Mouse (Mus musculus) MEL (cell line): Measurements from ENCODE around the gene Pacsin2. TPM values are rescaled to one million over a fixed set of nuclear protein-coding genes. Genes with fewer than 3 reads are reported as not detected.

Experiments
- DNase-seq: peaks from one replicate; pipeline ENCODE4 v3.0.0; 2011; ENCODE audit warnings: low read depth, low spot score
- H3K27ac ChIP-seq: 2 replicates; pipeline ENCODE4 v1.5.1; 2012; ENCODE audit warnings: low read depth, mild to moderate bottlenecking, control low read depth, low read length, moderate library complexity; ENCODE audit not compliant: control insufficient read depth
- H3K27me3 ChIP-seq, 2 experiments: fragments of 150-350 bp in 1 of 2; sonication (generic) in 1 of 2; 2 replicates each; pipeline ENCODE4 v1.6.1; 2012; ENCODE audit warnings: low read length in 2 of 2, mild to moderate bottlenecking in 2 of 2, improper control_type of control experiment in 1 of 2, moderate library complexity in 1 of 2; ENCODE audit not compliant: insufficient read depth in 2 of 2, control insufficient read depth in 1 of 2
- H3K36me3 ChIP-seq, 2 experiments: 2 replicates each; pipeline ENCODE4 v1.6.1; 2012 to 2014; ENCODE audit warnings: low read length in 2 of 2, improper control_type of control experiment in 1 of 2, inconsistent platforms in 1 of 2, mild to moderate bottlenecking in 1 of 2; ENCODE audit not compliant: insufficient read depth in 2 of 2, control insufficient read depth in 1 of 2
- H3K4me1 ChIP-seq, 2 experiments: fragments of 150-350 bp in 1 of 2; sonication (generic) in 1 of 2; 2 replicates each; pipeline ENCODE4 v1.6.1; 2012; ENCODE audit warnings: low read length in 2 of 2, improper control_type of control experiment in 1 of 2, mild to moderate bottlenecking in 1 of 2; ENCODE audit not compliant: insufficient read depth in 2 of 2, control insufficient read depth in 1 of 2
- H3K4me3 ChIP-seq, 2 experiments: fragments of 150-350 bp in 1 of 2; sonication (generic) in 1 of 2; 2 replicates each; pipeline ENCODE4 v1.5.1; 2012; ENCODE audit warnings: low read depth in 2 of 2, low read length in 2 of 2, mild to moderate bottlenecking in 2 of 2, moderate library complexity in 2 of 2, control low read depth in 1 of 2, improper control_type of control experiment in 1 of 2; ENCODE audit not compliant: control insufficient read depth in 1 of 2, insufficient read depth in 1 of 2
- H3K79me2 ChIP-seq: 2 replicates; pipeline ENCODE4 v1.6.1; 2012; ENCODE audit warnings: mild to moderate bottlenecking, low read length, moderate library complexity; ENCODE audit not compliant: control insufficient read depth, poor library complexity, insufficient read depth
- H3K9ac ChIP-seq: 2 replicates; pipeline ENCODE4 v1.6.1; 2012; ENCODE audit warnings: low read depth, mild to moderate bottlenecking, control low read depth, low read length, moderate library complexity; ENCODE audit not compliant: control insufficient read depth, poor library complexity, severe bottlenecking
- H3K9me3 ChIP-seq: fragments of 150-350 bp; sonication (generic); replicated peaks from 2 replicates; pipeline ENCODE4 v1.6.1; 2012; ENCODE audit warnings: mild to moderate bottlenecking, low read length, improper control_type of control experiment, moderate library complexity; ENCODE audit not compliant: insufficient read depth
- CHD2 ChIP-seq: IDR thresholded peaks from 2 replicates; pipeline ENCODE4 v1.6.1; 2011; ENCODE audit warnings: low read length, improper control_type of control experiment
- CTCF ChIP-seq, 3 experiments: IDR thresholded peaks in 2 of 3; conservative IDR thresholded peaks in 1 of 3; 2 replicates each; pipeline ENCODE4 v1.5.1; 2011 to 2012; ENCODE audit warnings: low read length in 3 of 3, low read depth in 2 of 3, mild to moderate bottlenecking in 2 of 3, improper control_type of control experiment in 1 of 3, inconsistent platforms in 1 of 3, mixed read lengths in 1 of 3, moderate library complexity in 1 of 3; ENCODE audit not compliant: control insufficient read depth in 1 of 3, insufficient read depth in 1 of 3, poor library complexity in 1 of 3, severe bottlenecking in 1 of 3
- E2F4 ChIP-seq: IDR thresholded peaks from 2 replicates; pipeline ENCODE4 v1.6.1; 2011; ENCODE audit warnings: low read depth, low read length, improper control_type of control experiment, borderline replicate concordance
- ELF1 ChIP-seq: IDR thresholded peaks from 2 replicates; pipeline ENCODE4 v1.6.1; 2014; ENCODE audit warnings: low read depth, mild to moderate bottlenecking, inconsistent platforms, low read length, improper control_type of control experiment, moderate library complexity
- EP300 ChIP-seq, 2 experiments: IDR thresholded peaks; 2 replicates each; pipeline ENCODE4 v1.6.1; 2011; ENCODE audit warnings: improper control_type of control experiment in 2 of 2, low read length in 2 of 2, low read depth in 1 of 2, mild to moderate bottlenecking in 1 of 2
- GATA1 ChIP-seq: IDR thresholded peaks from 2 replicates; pipeline ENCODE4 v1.6.1; 2011; ENCODE audit warnings: low read depth, low read length, improper control_type of control experiment
- JUND ChIP-seq: IDR thresholded peaks from 2 replicates; pipeline ENCODE4 v1.6.1; 2011; ENCODE audit warnings: low read depth, mild to moderate bottlenecking, improper control_type of control experiment, low read length
- KAT2A ChIP-seq: conservative IDR thresholded peaks from 2 replicates; pipeline ENCODE4 v1.6.1; 2012; ENCODE audit warnings: low read depth, low read length, improper control_type of control experiment, inconsistent platforms
- MAFK ChIP-seq: IDR thresholded peaks from 2 replicates; pipeline ENCODE4 v1.6.1; 2011; ENCODE audit warnings: low read depth, mild to moderate bottlenecking, low read length, improper control_type of control experiment, borderline replicate concordance
- MEF2A ChIP-seq: IDR thresholded peaks from 2 replicates; pipeline ENCODE4 v1.6.1; 2014; ENCODE audit warnings: low read depth, mild to moderate bottlenecking, inconsistent platforms, low read length, improper control_type of control experiment; ENCODE audit not compliant: poor library complexity, insufficient replicate concordance, severe bottlenecking; ENCODE audit errors: extremely low read depth
- MXI1 ChIP-seq: IDR thresholded peaks from 2 replicates; pipeline ENCODE4 v1.6.1; 2011; ENCODE audit warnings: mild to moderate bottlenecking, low read depth, low read length, improper control_type of control experiment
- MYC ChIP-seq: IDR thresholded peaks from 2 replicates; pipeline ENCODE4 v1.6.1; 2011; ENCODE audit warnings: low read depth, mild to moderate bottlenecking, low read length, improper control_type of control experiment, moderate library complexity
- NRF1 ChIP-seq: IDR thresholded peaks from 2 replicates; pipeline ENCODE4 v1.6.1; 2014; ENCODE audit warnings: low read depth, mild to moderate bottlenecking, inconsistent platforms, low read length, improper control_type of control experiment, moderate library complexity; ENCODE audit not compliant: poor library complexity, insufficient read depth, severe bottlenecking
- POLR2AphosphoS2 ChIP-seq: IDR thresholded peaks from 2 replicates; pipeline ENCODE4 v1.6.1; 2011; ENCODE audit warnings: low read length, improper control_type of control experiment
- RAD21 ChIP-seq: IDR thresholded peaks from 2 replicates; pipeline ENCODE4 v1.6.1; 2011; ENCODE audit warnings: mild to moderate bottlenecking, low read depth, low read length, improper control_type of control experiment
- SMC3 ChIP-seq: IDR thresholded peaks from 2 replicates; pipeline ENCODE4 v1.6.1; 2011; ENCODE audit warnings: low read depth, low read length, improper control_type of control experiment
- TBP ChIP-seq: IDR thresholded peaks from 2 replicates; pipeline ENCODE4 v1.8.0; 2011; ENCODE audit warnings: low read depth, low read length, improper control_type of control experiment
- TCF12 ChIP-seq: IDR thresholded peaks from 2 replicates; pipeline ENCODE4 v1.6.1; 2014; ENCODE audit warnings: low read depth, mild to moderate bottlenecking, inconsistent platforms, low read length, improper control_type of control experiment, moderate library complexity
- USF1 ChIP-seq: IDR thresholded peaks from 2 replicates; pipeline ENCODE4 v1.6.1; 2014; ENCODE audit warnings: low read depth, mild to moderate bottlenecking, inconsistent platforms, low read length, improper control_type of control experiment, moderate library complexity
- ZC3H11A ChIP-seq: IDR thresholded peaks from 2 replicates; pipeline ENCODE4 v1.6.1; 2012; ENCODE audit warnings: low read depth, mild to moderate bottlenecking, inconsistent platforms, low read length, improper control_type of control experiment
- ZKSCAN1 ChIP-seq: IDR thresholded peaks from 2 replicates; pipeline ENCODE4 v1.6.1; 2012; ENCODE audit warnings: low read depth, mild to moderate bottlenecking, inconsistent platforms, low read length, improper control_type of control experiment, moderate library complexity
- polyA plus RNA-seq, 2 experiments: library from polyadenylated mRNA; stranded (reverse) in 1 of 2; unstranded in 1 of 2; fragments of >175 nt in 1 of 2; fragments of >200 nt in 1 of 2; gene quantifications; 2 replicates each; pipeline versions ENCODE4 v1.2.1 to v1.2.4; 2012; ENCODE audit warnings: low replicate concordance in 2 of 2, low read depth in 1 of 2; ENCODE audit not compliant: insufficient read length in 2 of 2, insufficient read depth in 1 of 2, missing spikeins in 1 of 2
- total RNA-seq: library from RNA; depleted of rRNA; stranded (reverse); fragments of 300-350 nt; gene quantifications from 2 replicates; pipeline ENCODE4 v1.2.3, GENCODE M21; 2012

Pacsin2 gene
- total and polyA plus RNA-seq, 3 experiments, result 58.7 to 425 (median 103) TPM

DNA sequence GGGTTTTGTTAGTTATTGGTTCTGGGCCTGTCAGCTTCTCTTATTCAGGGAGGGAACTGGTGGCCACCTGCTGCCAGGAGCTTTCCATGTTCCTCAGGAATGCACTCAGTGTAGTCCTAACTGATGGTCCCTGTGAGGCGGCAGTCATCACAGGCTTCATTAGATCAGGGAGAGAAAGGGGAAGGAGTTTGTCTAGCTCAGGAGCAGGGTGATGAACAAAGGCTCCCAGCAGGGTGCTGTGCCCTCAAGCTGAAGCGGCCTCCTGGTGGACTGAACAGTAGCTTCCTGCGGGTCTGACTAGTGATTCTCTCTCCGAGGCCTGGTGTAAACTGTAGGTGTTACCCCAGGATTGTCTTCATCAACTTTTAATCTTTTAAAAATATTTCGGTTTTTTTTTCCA is 61.4 kb downstream of the Pacsin2 start:
- H3K4me1 ChIP-seq, result 0 out of 4 replicates have a peak, but pooled peaks cover 0 to 8% of the 10 kb centered on the region in 2 experiments
- peaks cover 2 to 5% of the 10 kb centered on the region in 2 experiments; a peak in 3 of 4 replicates for H3K36me3 ChIP-seq
- DNase-seq, result no peak

DNA sequence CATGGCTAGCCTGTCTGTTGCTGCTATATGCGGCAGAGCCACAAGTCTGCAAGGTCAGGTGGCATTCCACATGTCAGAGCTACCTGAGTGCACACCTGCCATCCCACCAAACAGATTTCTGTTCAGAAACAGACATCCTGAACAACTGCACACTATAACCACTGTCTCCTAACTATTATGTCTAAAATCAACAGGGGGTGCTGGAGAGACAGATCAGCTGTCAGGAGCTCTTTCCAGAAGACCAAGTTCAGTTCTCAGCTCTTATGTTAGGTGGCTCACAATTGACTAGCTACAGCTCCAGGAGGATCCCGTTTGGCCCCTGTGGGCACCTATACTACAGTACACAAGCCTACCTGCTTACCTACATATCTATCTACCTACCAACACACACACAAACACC is 71.7 kb downstream of the Pacsin2 start:
- H3K9me3 ChIP-seq, result no peaks in the 10 kb centered on the region
- no peaks in the 10 kb centered on the region for H3K4me1 ChIP-seq
- DNase-seq, result no peak
- H3K9ac ChIP-seq, result no peak overlapping the region
- H3K27me3 ChIP-seq, result no peaks in the 10 kb centered on the region
- no peaks in the 10 kb centered on the region for H3K79me2 ChIP-seq
- peak in 1 of 3 experiments; percentile 39; a peak in 2 of 6 replicates for TF ChIP-seq CTCF (IDR thresholded peaks at IDR 0.05 in 2 of 3, conservative IDR thresholded peaks at IDR 0.05 in 1 of 3; ENCODE audit: control insufficient read depth in 1 of 3, insufficient read depth in 1 of 3, low read depth in 2 of 3, low read length in 3 of 3, poor library complexity in 1 of 3, severe bottlenecking in 1 of 3)
- peak; percentile 46 for TF ChIP-seq SMC3
- peak; percentile 32 for TF ChIP-seq RAD21
- peak; percentile 28; the same call in 1 of the 2 replicates for TF ChIP-seq ZC3H11A
- no peak for TF ChIP-seq CHD2
- TF ChIP-seq JUND, result no peak
- H3K27ac ChIP-seq, result no peak overlapping the region
- H3K4me3 ChIP-seq, result no peak overlapping the region
- H3K36me3 ChIP-seq, result peaks cover 0 to 16% of the 10 kb centered on the region in 2 experiments; a peak in 2 of 4 replicates

More for the DNA sequence above, 61.4 kb downstream of the Pacsin2 start:
- Histone ChIP-seq H3K9ac (no peak overlapping the region), H3K9me3 (no peaks in the 10 kb centered on the region), H3K4me3 (no peak overlapping the region), H3K27me3 (no peaks in the 10 kb centered on the region), H3K79me2 (peaks cover 1% of the 10 kb centered on the region; the same call in 1 of the 2 replicates), H3K27ac (no peak overlapping the region)
- TF ChIP-seq POLR2AphosphoS2 (no peak), MYC (no peak), CHD2 (no peak), CTCF (IDR thresholded peaks at IDR 0.05 in 2 of 3, conservative IDR thresholded peaks at IDR 0.05 in 1 of 3; ENCODE audit: control insufficient read depth in 1 of 3, insufficient read depth in 1 of 3, low read depth in 2 of 3, low read length in 3 of 3, poor library complexity in 1 of 3, severe bottlenecking in 1 of 3) (no peak), MEF2A (no peak), TBP (no peak), EP300 (IDR thresholded peaks at IDR 0.05; ENCODE audit: low read depth in 1 of 2, low read length in 2 of 2) (no peak), GATA1 (no peak), E2F4 (no peak), USF1 (no peak), TCF12 (no peak), MXI1 (no peak), NRF1 (no peak), KAT2A (no peak), ZKSCAN1 (no peak), ELF1 (no peak), MAFK (no peak)
